Mouse (Mus musculus): ENCODE results near the gene Trim8.

- TF ChIP-seq CTCF (IDR thresholded peaks at IDR 0.05; ENCODE audit: low read depth, low read length): no peak
- no peak for TF ChIP-seq POLR2A (IDR thresholded peaks at IDR 0.05; ENCODE audit: extremely low read depth, insufficient read depth, low read length)
Measured at GRCm38 (mm10) chr19:46527632-46528528, 26.4 kb downstream of the Trim8 start.
